Mouse (Mus musculus): Measurements from ENCODE around the gene Morn1. TPM values are rescaled to one million over a fixed set of nuclear protein-coding genes. Genes with fewer than 3 reads are reported as not detected.

The Morn1 gene
- polyA plus RNA-seq, 1 experiment from 2014 or later: 0.88 TPM

DNA sequence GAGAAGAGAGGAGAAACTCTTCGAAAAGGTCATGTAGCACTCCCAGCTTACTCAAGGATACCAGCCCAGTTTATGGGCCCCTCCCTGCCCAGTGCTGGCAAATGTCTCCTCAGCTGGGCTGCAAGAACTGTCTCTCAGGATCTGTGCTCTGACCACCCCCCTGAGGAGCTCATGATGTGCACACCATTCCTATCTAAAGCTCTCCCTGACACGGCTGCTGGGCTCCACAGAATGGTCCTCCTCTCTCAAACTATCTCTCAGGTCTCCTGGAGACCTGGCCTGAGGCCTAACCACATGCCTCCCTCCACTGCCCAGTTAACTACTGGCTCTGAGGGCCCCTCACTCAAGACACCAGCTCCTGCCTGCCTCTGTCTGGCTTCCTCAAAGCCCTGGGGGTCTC is 53.8 kb downstream of the Morn1 start:
- Histone ChIP-seq H3K9me3 (replicated peaks) (no peaks in the 10 kb centered on the region), H3K9ac (no peak overlapping the region), H3K36me3 (replicated peaks) (no peaks in the 10 kb centered on the region), H3K4me3 (replicated peaks) (no peak overlapping the region), H3K4me1 (replicated peaks) (peaks cover 7% of the 10 kb centered on the region), H3K27ac (replicated peaks) (no peak overlapping the region), H3K4me2 (no peak overlapping the region), H3K27me3 (no peaks in the 10 kb centered on the region)
- no peak for ATAC-seq (ENCODE audit: insufficient read depth)
- WGBS (ENCODE audit: insufficient replicate concordance): 57% methylated on average over 2 of the region's 2 CpGs

GRCm38 (mm10) chr4:155140795-155141265 is 54.5 kb downstream of the Morn1 start:
- no peaks in the 10 kb centered on the region for H3K9me3 ChIP-seq (replicated peaks)
- H3K27ac ChIP-seq (replicated peaks): no peak overlapping the region
- H3K4me2 ChIP-seq: no peak overlapping the region
- no peak overlapping the region for H3K4me3 ChIP-seq (replicated peaks)
- no peaks in the 10 kb centered on the region for H3K27me3 ChIP-seq
- WGBS (ENCODE audit: insufficient replicate concordance): 39% methylated on average over 12 of the region's 12 CpGs
- ATAC-seq (ENCODE audit: insufficient read depth): no peak
- no peaks in the 10 kb centered on the region for H3K36me3 ChIP-seq (replicated peaks)
- H3K9ac ChIP-seq: no peak overlapping the region
- peaks cover 7% of the 10 kb centered on the region for H3K4me1 ChIP-seq (replicated peaks)

DNA sequence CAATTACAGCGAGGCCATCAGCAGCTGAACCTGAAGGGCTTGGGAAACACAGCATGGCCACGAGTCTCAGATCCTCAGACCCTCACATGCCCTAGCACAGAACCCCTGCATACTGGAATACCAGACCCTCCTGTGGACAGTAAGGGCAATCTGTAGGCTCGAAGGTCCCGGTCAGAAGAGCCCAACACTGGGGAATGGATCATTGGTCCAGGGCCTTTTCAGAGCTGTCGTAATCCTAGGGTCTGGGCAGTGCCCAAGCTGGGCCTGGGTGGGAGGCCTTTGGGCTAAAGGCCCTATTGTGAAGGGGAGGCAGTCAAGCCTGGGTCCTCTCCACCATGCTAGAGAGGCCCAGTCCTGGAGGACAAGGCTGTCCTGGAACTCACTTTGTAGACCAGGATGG is 56.5 kb downstream of the Morn1 start:
- 71% methylated on average over 5 of the region's 5 CpGs for WGBS (ENCODE audit: insufficient replicate concordance)
- H3K27ac ChIP-seq (replicated peaks): no peak overlapping the region
- no peak overlapping the region for H3K9ac ChIP-seq
- H3K4me2 ChIP-seq: no peak overlapping the region
- ATAC-seq (ENCODE audit: insufficient read depth): no peak
- no peaks in the 10 kb centered on the region for H3K36me3 ChIP-seq (replicated peaks)
- no peaks in the 10 kb centered on the region for H3K9me3 ChIP-seq (replicated peaks)
- peaks cover 3% of the 10 kb centered on the region for H3K4me1 ChIP-seq (replicated peaks)
- no peak overlapping the region for H3K4me3 ChIP-seq (replicated peaks)
- no peaks in the 10 kb centered on the region for H3K27me3 ChIP-seq

DNA sequence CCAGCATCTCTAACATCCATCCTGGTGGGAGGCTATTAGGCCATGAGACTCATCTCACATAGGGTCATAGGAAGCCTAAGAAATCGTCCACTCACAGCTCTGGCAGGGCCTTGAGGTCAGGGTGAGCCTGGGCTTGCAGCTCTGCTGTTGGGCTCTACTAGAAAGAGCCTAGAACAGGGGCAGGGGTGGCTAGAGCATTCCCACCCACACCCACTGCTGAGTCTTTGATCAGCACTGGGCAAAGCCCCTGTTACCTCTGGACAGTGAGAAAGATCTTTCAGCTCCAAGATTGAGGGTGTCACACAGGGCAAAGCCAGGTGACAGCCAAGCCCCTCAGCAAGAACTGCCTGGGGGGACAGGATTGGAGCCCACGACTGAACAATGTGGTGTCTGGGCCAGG is 57.0 kb downstream of the Morn1 start:
- peaks cover 3% of the 10 kb centered on the region for H3K4me1 ChIP-seq (replicated peaks)
- no peak for ATAC-seq (ENCODE audit: insufficient read depth)
- H3K4me2 ChIP-seq: no peak overlapping the region
- H3K36me3 ChIP-seq (replicated peaks): no peaks in the 10 kb centered on the region
- H3K4me3 ChIP-seq (replicated peaks): no peak overlapping the region
- H3K27ac ChIP-seq (replicated peaks): no peak overlapping the region
- 33% methylated on average over 2 of the region's 2 CpGs for WGBS (ENCODE audit: insufficient replicate concordance)
- H3K9me3 ChIP-seq (replicated peaks): no peaks in the 10 kb centered on the region
- H3K27me3 ChIP-seq: no peaks in the 10 kb centered on the region
- H3K9ac ChIP-seq: no peak overlapping the region

GRCm38 (mm10) chr4:155143871-155144502 is 57.6 kb downstream of the Morn1 start:
- no peak for ATAC-seq (ENCODE audit: insufficient read depth)
- H3K4me1 ChIP-seq (replicated peaks): peaks cover 3% of the 10 kb centered on the region
- H3K4me3 ChIP-seq (replicated peaks): no peak overlapping the region
- 0 out of 2 replicates have a peak, but pooled peaks cover 4% of the 10 kb centered on the region for H3K27me3 ChIP-seq
- 64% methylated on average over 12 of the region's 12 CpGs for WGBS (ENCODE audit: insufficient replicate concordance)
- no peak overlapping the region for H3K9ac ChIP-seq
- H3K4me2 ChIP-seq: no peak overlapping the region
- H3K27ac ChIP-seq (replicated peaks): peak overlapping the region; percentile 42; the same call in 1 of the 2 replicates
- H3K36me3 ChIP-seq (replicated peaks): no peaks in the 10 kb centered on the region
- no peaks in the 10 kb centered on the region for H3K9me3 ChIP-seq (replicated peaks)

DNA sequence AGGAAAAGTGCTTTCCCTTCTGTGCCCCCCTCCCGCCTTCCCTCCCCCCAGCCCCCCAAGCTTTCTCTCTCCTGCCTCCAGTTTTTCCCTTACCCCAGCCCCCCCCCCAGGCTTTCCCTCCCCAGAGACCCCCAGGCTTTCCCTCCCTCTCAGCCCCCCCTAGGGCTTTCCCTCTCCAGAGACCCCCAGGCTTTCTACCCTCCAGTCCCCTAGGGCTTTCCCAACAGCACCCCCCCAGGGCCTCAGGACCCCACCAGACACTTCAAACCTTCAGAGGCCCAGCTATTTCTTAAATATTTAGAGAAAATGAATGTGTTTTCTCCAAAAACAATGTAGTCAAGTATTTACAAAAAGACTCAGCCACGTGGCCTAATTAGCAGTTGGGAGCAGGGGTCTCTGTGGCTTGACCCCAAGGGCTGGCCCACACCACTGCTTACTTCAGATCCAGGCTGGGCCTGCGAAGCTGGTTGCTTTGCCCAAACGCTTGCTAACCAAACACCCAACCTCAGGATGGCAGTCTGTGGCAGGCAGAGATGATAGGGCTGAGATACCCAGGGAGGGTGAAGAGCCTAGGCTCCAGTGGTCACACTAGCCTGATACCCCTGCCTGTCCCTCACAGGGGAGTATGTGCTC is 58.3 kb downstream of the Morn1 start:
- peaks cover 11% of the 10 kb centered on the region for H3K27me3 ChIP-seq
- WGBS (ENCODE audit: insufficient replicate concordance): 52% methylated on average over 4 of the region's 4 CpGs
- H3K9me3 ChIP-seq (replicated peaks): no peaks in the 10 kb centered on the region
- no peak overlapping the region for H3K4me3 ChIP-seq (replicated peaks)
- H3K4me2 ChIP-seq: no peak overlapping the region
- no peak for ATAC-seq (ENCODE audit: insufficient read depth)
- peaks cover 5% of the 10 kb centered on the region for H3K4me1 ChIP-seq (replicated peaks)
- no peak overlapping the region for H3K9ac ChIP-seq
- no peaks in the 10 kb centered on the region for H3K36me3 ChIP-seq (replicated peaks)
- 0 out of 2 replicates have a peak overlapping the region, but pooled peaks have one; percentile 42 for H3K27ac ChIP-seq (replicated peaks)

- ATAC-seq (ENCODE audit: insufficient read depth): no peak
- no peak overlapping the region for H3K27ac ChIP-seq (replicated peaks)
Measured at GRCm38 (mm10) chr4:155146107-155146823, 59.9 kb downstream of the Morn1 start.

DNA sequence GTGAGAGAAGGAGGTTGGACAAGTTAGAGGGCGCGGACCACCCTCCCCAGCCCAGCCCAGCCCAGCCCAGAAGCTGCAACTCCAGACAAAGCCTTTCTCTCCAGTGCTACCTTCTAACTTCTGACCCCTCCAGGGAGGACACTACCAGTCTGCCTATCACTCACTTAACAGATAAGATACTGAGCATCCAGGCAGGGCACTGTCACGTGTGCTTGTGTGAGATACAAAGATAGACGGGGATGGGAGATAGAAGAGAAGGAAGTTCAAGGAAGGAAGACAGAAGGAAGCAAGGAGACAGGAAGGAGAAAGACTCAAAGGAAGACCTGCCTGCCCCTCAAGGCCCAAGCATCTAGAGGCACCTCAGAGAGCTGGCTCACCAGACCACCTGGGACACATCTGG is 62.1 kb downstream of the Morn1 start:
- ATAC-seq (ENCODE audit: insufficient read depth): no peak
- H3K9me3 ChIP-seq (replicated peaks): no peaks in the 10 kb centered on the region
- no peak overlapping the region for H3K9ac ChIP-seq
- no peaks in the 10 kb centered on the region for H3K36me3 ChIP-seq (replicated peaks)
- 40% methylated on average over 4 of the region's 4 CpGs for WGBS (ENCODE audit: insufficient replicate concordance)
- H3K27ac ChIP-seq (replicated peaks): no peak overlapping the region
- H3K4me2 ChIP-seq: no peak overlapping the region
- peaks cover 32% of the 10 kb centered on the region for H3K4me1 ChIP-seq (replicated peaks)
- H3K4me3 ChIP-seq (replicated peaks): no peak overlapping the region
- peaks cover 43% of the 10 kb centered on the region for H3K27me3 ChIP-seq

More at GRCm38 (mm10) chr4:155146107-155146823, 59.9 kb downstream of the Morn1 start:
- no peaks in the 10 kb centered on the region for H3K9me3 ChIP-seq (replicated peaks)
- H3K4me2 ChIP-seq: no peak overlapping the region
- H3K27me3 ChIP-seq: peaks cover 27% of the 10 kb centered on the region
- H3K4me3 ChIP-seq (replicated peaks): no peak overlapping the region
- H3K36me3 ChIP-seq (replicated peaks): no peaks in the 10 kb centered on the region
- no peak overlapping the region for H3K9ac ChIP-seq
- 43% methylated on average over 14 of the region's 14 CpGs for WGBS (ENCODE audit: insufficient replicate concordance)
- peaks cover 18% of the 10 kb centered on the region for H3K4me1 ChIP-seq (replicated peaks)

GRCm38 (mm10) chr4:155148910-155149698 is 62.7 kb downstream of the Morn1 start:
- Histone ChIP-seq H3K9ac (no peak overlapping the region), H3K9me3 (replicated peaks) (no peaks in the 10 kb centered on the region), H3K36me3 (replicated peaks) (no peaks in the 10 kb centered on the region), H3K27me3 (peaks cover 43% of the 10 kb centered on the region), H3K4me3 (replicated peaks) (no peak overlapping the region), H3K4me2 (no peak overlapping the region), H3K4me1 (replicated peaks) (peaks cover 32% of the 10 kb centered on the region), H3K27ac (replicated peaks) (no peak overlapping the region)
- 51% methylated on average over 8 of the region's 8 CpGs for WGBS (ENCODE audit: insufficient replicate concordance)
- no peak for ATAC-seq (ENCODE audit: insufficient read depth)

GRCm38 (mm10) chr4:155149941-155150275 is 63.5 kb downstream of the Morn1 start:
- 65% methylated on average over 6 of the region's 6 CpGs for WGBS (ENCODE audit: insufficient replicate concordance)
- H3K27me3 ChIP-seq: peaks cover 43% of the 10 kb centered on the region
- H3K4me3 ChIP-seq (replicated peaks): peak overlapping the region; percentile 54; the same call in 1 of the 2 replicates
- no peaks in the 10 kb centered on the region for H3K36me3 ChIP-seq (replicated peaks)
- H3K27ac ChIP-seq (replicated peaks): 0 out of 2 replicates have a peak overlapping the region, but pooled peaks have one; percentile 45
- H3K4me2 ChIP-seq: peak overlapping the region; percentile 75
- no peaks in the 10 kb centered on the region for H3K9me3 ChIP-seq (replicated peaks)
- no peak for ATAC-seq (ENCODE audit: insufficient read depth)
- H3K9ac ChIP-seq: no peak overlapping the region
- H3K4me1 ChIP-seq (replicated peaks): peaks cover 32% of the 10 kb centered on the region

Data from liver, embryonic 15.5 days (tissue).